Mouse (Mus musculus) thymus, adult 2 months (tissue): ENCODE results near the gene Prr18.

Experiments
- CTCF ChIP-seq: fragments of 200-500 bp; IDR thresholded peaks from 2 replicates; pipeline ENCODE4 v1.5.1; 2012; ENCODE audit warnings: mild to moderate bottlenecking, control low read depth, low read length, moderate library complexity, borderline replicate concordance; ENCODE audit not compliant: control insufficient read depth, poor library complexity, insufficient read depth; ENCODE audit errors: extremely low read depth
- POLR2A ChIP-seq: fragments of 200-500 bp; IDR thresholded peaks from 2 replicates; pipeline ENCODE4 v1.6.1; 2012; ENCODE audit warnings: mild to moderate bottlenecking, low read length, control low read depth, moderate library complexity; ENCODE audit not compliant: control insufficient read depth, poor library complexity, insufficient read depth; ENCODE audit errors: extremely low read depth

- TF ChIP-seq POLR2A = no peak
- no peak for TF ChIP-seq CTCF
Measured at GRCm38 (mm10) chr17:8348941-8349340, 11.7 kb downstream of the Prr18 start.
